ENCODE assay signal across 8 mouse cellular contexts in the genomic region with DNA sequence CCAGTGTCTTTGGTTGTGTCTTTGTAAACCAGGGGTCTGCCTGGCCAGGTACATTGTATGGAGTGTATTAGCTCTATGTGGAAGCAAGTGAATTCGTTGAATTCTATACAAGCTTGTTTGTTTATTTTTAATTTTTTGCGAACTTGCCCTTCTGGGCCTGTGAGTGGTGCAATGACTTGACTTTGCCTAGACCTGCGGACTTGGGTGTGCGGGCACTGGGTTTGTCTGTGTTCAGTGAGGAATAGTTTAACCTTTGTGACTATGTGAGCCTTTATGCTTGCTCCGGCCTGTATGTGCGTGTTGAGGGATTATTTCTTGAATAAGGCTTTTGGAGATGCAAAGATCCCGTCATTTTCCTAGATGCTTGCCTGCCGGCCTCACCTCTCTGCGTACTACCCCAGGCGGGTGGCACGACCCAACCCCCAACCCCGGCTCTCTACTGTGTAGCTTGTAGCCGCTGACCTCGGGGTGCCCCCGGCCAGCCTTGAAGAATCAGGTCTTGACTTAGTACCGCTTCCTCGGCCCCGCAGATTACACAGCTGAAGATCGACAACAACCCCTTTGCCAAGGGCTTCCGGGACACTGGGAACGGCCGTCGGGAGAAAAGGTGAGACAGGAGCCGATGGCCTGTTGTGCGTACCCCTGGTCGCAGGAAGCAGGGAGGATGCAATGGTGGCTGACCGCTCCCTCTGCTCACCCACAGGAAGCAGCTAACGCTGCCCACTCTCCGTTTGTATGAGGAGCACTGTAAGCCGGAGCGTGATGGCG. TPM values are rescaled to one million over a fixed set of nuclear protein-coding genes. Genes with fewer than 3 reads are reported as not detected.
DNase-seq lines count a peak whose midpoint lies in the region; ATAC-seq and TF ChIP-seq lines count a peak whose summit lies in the region.
"Had no signal": no experiment of that assay in that cellular context is flagged by ENCODE, and none has a peak within 500 bp of the region (broad histone marks: within the 10 kb centered on the region; RNA-seq: fewer than 3 reads in every experiment).

No protein-coding gene starts in this region.

- H3K9ac ChIP-seq in midbrain, embryonic 12.5 days (replicated peaks) = no peak overlapping the region
- no peak overlapping the region for H3K9ac ChIP-seq in midbrain, postnatal 0 days (replicated peaks; ENCODE audit: low read length, poor library complexity, severe bottlenecking)
- H3K9ac ChIP-seq in heart, postnatal 0 days (replicated peaks; ENCODE audit: low read depth, low read length) = 0 out of 2 replicates have a peak overlapping the region, but pooled peaks have one; percentile 14
- H3K9ac ChIP-seq in limb, embryonic 12.5 days (replicated peaks) = peak overlapping the region; percentile 90
- H3K9ac ChIP-seq in stomach, postnatal 0 days (ENCODE audit: low read length) = peak overlapping the region; percentile 71

- H3K4me1 ChIP-seq in midbrain, embryonic 12.5 days = peaks cover 34% of the 10 kb centered on the region
- peaks cover 1% of the 10 kb centered on the region; the same call in 1 of the 2 replicates for H3K4me1 ChIP-seq in midbrain, postnatal 0 days (ENCODE audit: insufficient read depth, low read length)
- peaks cover 8% of the 10 kb centered on the region; the same call in 1 of the 2 replicates for H3K4me1 ChIP-seq in heart, postnatal 0 days (ENCODE audit: control insufficient read depth, insufficient read depth)
- peaks cover 48% of the 10 kb centered on the region for H3K4me1 ChIP-seq in limb, embryonic 12.5 days (replicated peaks)
- H3K4me1 ChIP-seq in stomach, postnatal 0 days (replicated peaks; ENCODE audit: control insufficient read depth, insufficient read depth) = 0 out of 2 replicates have a peak, but pooled peaks cover 5% of the 10 kb centered on the region

- DNase-seq in midbrain, postnatal 0 days (ENCODE audit: low spot score) = no peak
- no peak for DNase-seq in heart, postnatal 0 days (ENCODE audit: low spot score)
- DNase-seq in stomach, postnatal 0 days (ENCODE audit: low spot score) = no peak
- DNase-seq in MN1 (ENCODE audit: low spot score) = no peak
- DNase-seq in thymus, postnatal 25 days = no peak

- TF ChIP-seq CTCF in midbrain, postnatal 0 days (IDR thresholded peaks at IDR 0.05) = no peak
- no peak for TF ChIP-seq CTCF in heart, postnatal 0 days (IDR thresholded peaks at IDR 0.05; ENCODE audit: low read depth)
- TF ChIP-seq CTCF in stomach, postnatal 0 days (IDR thresholded peaks at IDR 0.05; ENCODE audit: low read depth) = no peak

- no peaks in the 10 kb centered on the region for H3K36me3 ChIP-seq in midbrain, embryonic 12.5 days
- no peaks in the 10 kb centered on the region for H3K36me3 ChIP-seq in midbrain, postnatal 0 days (ENCODE audit: insufficient read depth, low read length)
- H3K36me3 ChIP-seq in heart, postnatal 0 days (replicated peaks; ENCODE audit: control insufficient read depth, insufficient read depth, low read length) = no peaks in the 10 kb centered on the region
- H3K36me3 ChIP-seq in limb, embryonic 12.5 days = peaks cover 14% of the 10 kb centered on the region; the same call in 1 of the 2 replicates
- H3K36me3 ChIP-seq in stomach, postnatal 0 days (ENCODE audit: control insufficient read depth, insufficient read depth, low read length) = peaks cover 7% of the 10 kb centered on the region; the same call in 1 of the 2 replicates

- no peak for TF ChIP-seq EP300 in heart, postnatal 0 days (IDR thresholded peaks at IDR 0.05; ENCODE audit: low read depth)
- TF ChIP-seq EP300 in stomach, postnatal 0 days (optimal IDR thresholded peaks at IDR 0.05) = peak; percentile 26

- H3K9me3 ChIP-seq in midbrain, embryonic 12.5 days = no peaks in the 10 kb centered on the region
- no peaks in the 10 kb centered on the region for H3K9me3 ChIP-seq in midbrain, postnatal 0 days (ENCODE audit: low read length)
- no peaks in the 10 kb centered on the region for H3K9me3 ChIP-seq in heart, postnatal 0 days (replicated peaks; ENCODE audit: control insufficient read depth, low read length)
- H3K9me3 ChIP-seq in limb, embryonic 12.5 days = no peaks in the 10 kb centered on the region
- no peaks in the 10 kb centered on the region for H3K9me3 ChIP-seq in stomach, postnatal 0 days (ENCODE audit: control insufficient read depth, low read length)

- no peak overlapping the region for H3K27ac ChIP-seq in midbrain, embryonic 12.5 days (replicated peaks)
- H3K27ac ChIP-seq in midbrain, postnatal 0 days (ENCODE audit: low read depth, low read length) = no peak overlapping the region
- H3K27ac ChIP-seq in heart, postnatal 0 days (ENCODE audit: low read depth) = no peak overlapping the region
- H3K27ac ChIP-seq in limb, embryonic 12.5 days = peak overlapping the region; percentile 91
- H3K27ac ChIP-seq in stomach, postnatal 0 days (replicated peaks) = peak overlapping the region; percentile 63

- no peak for ATAC-seq in midbrain, embryonic 12.5 days (ENCODE audit: low FRiP score, low read depth)
- no peak for ATAC-seq in midbrain, postnatal 0 days (ENCODE audit: low FRiP score)
- no peak for ATAC-seq in heart, postnatal 0 days (ENCODE audit: insufficient read depth, low read depth)
- ATAC-seq in limb, embryonic 12.5 days (ENCODE audit: insufficient number of reproducible peaks, insufficient read depth, low FRiP score, low TSS enrichment, low read depth) = no peak
- no peak for ATAC-seq in stomach, postnatal 0 days (ENCODE audit: low FRiP score, low TSS enrichment)

- WGBS in midbrain, embryonic 12.5 days = 2% methylated on average over 32 of the region's 32 CpGs
- under 1% methylated on average over 32 of the region's 32 CpGs for WGBS in midbrain, postnatal 0 days
- WGBS in heart, postnatal 0 days = 24% methylated on average over 32 of the region's 32 CpGs
- 3% methylated on average over 32 of the region's 32 CpGs for WGBS in limb, embryonic 12.5 days
- WGBS in stomach, postnatal 0 days = 20% methylated on average over 32 of the region's 32 CpGs

- H3K4me3 ChIP-seq in midbrain, embryonic 12.5 days = 0 out of 2 replicates have a peak overlapping the region, but pooled peaks have one; percentile 0
- H3K4me3 ChIP-seq in midbrain, postnatal 0 days (ENCODE audit: low read depth, low read length) = no peak overlapping the region
- H3K4me3 ChIP-seq in heart, postnatal 0 days (ENCODE audit: low read depth, low read length) = peak overlapping the region; percentile 46
- peak overlapping the region; percentile 66 for H3K4me3 ChIP-seq in limb, embryonic 12.5 days (replicated peaks)
- peak overlapping the region; percentile 60 for H3K4me3 ChIP-seq in stomach, postnatal 0 days (ENCODE audit: low read depth, low read length)

- no peak overlapping the region for H3K4me2 ChIP-seq in midbrain, embryonic 12.5 days (replicated peaks)
- no peak overlapping the region for H3K4me2 ChIP-seq in midbrain, postnatal 0 days (ENCODE audit: low read depth, low read length, poor library complexity, severe bottlenecking)
- peak overlapping the region; percentile 60 for H3K4me2 ChIP-seq in heart, postnatal 0 days (ENCODE audit: low read depth, low read length)
- peak overlapping the region; percentile 83 for H3K4me2 ChIP-seq in limb, embryonic 12.5 days
- H3K4me2 ChIP-seq in stomach, postnatal 0 days (replicated peaks; ENCODE audit: low read depth) = peak overlapping the region; percentile 76

- H3K27me3 ChIP-seq in midbrain, embryonic 12.5 days = peaks cover 98% of the 10 kb centered on the region
- H3K27me3 ChIP-seq in midbrain, postnatal 0 days (ENCODE audit: insufficient read depth, low read length) = peaks cover 88% of the 10 kb centered on the region
- H3K27me3 ChIP-seq in heart, postnatal 0 days (ENCODE audit: control insufficient read depth, insufficient read depth, low read length) = peaks cover 93% of the 10 kb centered on the region
- peaks cover 93% of the 10 kb centered on the region for H3K27me3 ChIP-seq in limb, embryonic 12.5 days
- H3K27me3 ChIP-seq in stomach, postnatal 0 days (ENCODE audit: control insufficient read depth, insufficient read depth, low read length) = peaks cover 5% of the 10 kb centered on the region; the same call in 1 of the 2 replicates

RNA-seq across cellular contexts. Expression of a gene that starts 4.4 kb away (rescaled TPM):
- 0.65 and 0.84 TPM in 2 replicates for polyA plus RNA-seq in midbrain, embryonic 12.5 days (2016; fragmentation: Nextera tagmentation; extraction: Ambion mirVana)
- total RNA-seq in midbrain, postnatal 0 days (2014; rRNA removed) = 3.9 and 4.4 TPM in 2 replicates
- polyA plus RNA-seq in midbrain, postnatal 0 days (2015; fragmentation: Nextera tagmentation; extraction: Ambion mirVana) = 0.32 and 0.42 TPM in 2 replicates
- total RNA-seq in heart, postnatal 0 days (2014; rRNA removed; ENCODE audit: low replicate concordance) = 8.5 and 12.0 TPM in 2 replicates
- 1.3 TPM in 2 replicates for polyA plus RNA-seq in heart, postnatal 0 days (2015; fragmentation: Nextera tagmentation; extraction: Ambion mirVana)
- polyA plus RNA-seq in limb, embryonic 12.5 days (2016; fragmentation: Nextera tagmentation; extraction: Ambion mirVana) = 7.9 and 10.0 TPM in 2 replicates
- polyA plus RNA-seq in stomach, postnatal 0 days (2015; fragmentation: Nextera tagmentation; extraction: Ambion mirVana) = 5.2 and 6.9 TPM in 2 replicates

RNA-seq across cellular contexts. Expression of a gene that starts 13.4 kb away (rescaled TPM):
- polyA plus RNA-seq in midbrain, embryonic 12.5 days (2016; fragmentation: Nextera tagmentation; extraction: Ambion mirVana) = not detected in 2 replicates
- total RNA-seq in midbrain, postnatal 0 days (2014; rRNA removed) = not detected in 2 replicates
- polyA plus RNA-seq in midbrain, postnatal 0 days (2015; fragmentation: Nextera tagmentation; extraction: Ambion mirVana) = not detected in 2 replicates
- not detected in 2 replicates for total RNA-seq in heart, postnatal 0 days (2014; rRNA removed; ENCODE audit: low replicate concordance)
- not detected in 2 replicates for polyA plus RNA-seq in heart, postnatal 0 days (2015; fragmentation: Nextera tagmentation; extraction: Ambion mirVana)
- polyA plus RNA-seq in limb, embryonic 12.5 days (2016; fragmentation: Nextera tagmentation; extraction: Ambion mirVana) = not detected in 2 replicates
- polyA plus RNA-seq in stomach, postnatal 0 days (2015; fragmentation: Nextera tagmentation; extraction: Ambion mirVana) = 0.18 TPM in 1 of 2 replicates, not detected in the other
- total RNA-seq: hematopoietic stem cell, adult 5-6 weeks had no signal

RNA-seq across cellular contexts. Expression of a gene that starts 49.5 kb away (rescaled TPM):
- 0.12 and 0.19 TPM in 2 replicates for polyA plus RNA-seq in midbrain, embryonic 12.5 days (2016; fragmentation: Nextera tagmentation; extraction: Ambion mirVana)
- 0.05 and 0.27 TPM in 2 replicates for total RNA-seq in midbrain, postnatal 0 days (2014; rRNA removed)
- 0.20 and 0.37 TPM in 2 replicates for polyA plus RNA-seq in midbrain, postnatal 0 days (2015; fragmentation: Nextera tagmentation; extraction: Ambion mirVana)
- total RNA-seq in heart, postnatal 0 days (2014; rRNA removed; ENCODE audit: low replicate concordance) = not detected in 2 replicates
- polyA plus RNA-seq in heart, postnatal 0 days (2015; fragmentation: Nextera tagmentation; extraction: Ambion mirVana) = 0.05 and 0.07 TPM in 2 replicates
- 39.2 and 44.0 TPM in 2 replicates for polyA plus RNA-seq in limb, embryonic 12.5 days (2016; fragmentation: Nextera tagmentation; extraction: Ambion mirVana)
- 0.04 and 0.05 TPM in 2 replicates for polyA plus RNA-seq in stomach, postnatal 0 days (2015; fragmentation: Nextera tagmentation; extraction: Ambion mirVana)

Comparison
In these comparisons a context has a peak if more than half of its experiments do, and no peak if none do; other contexts are left out.
1. H3K27ac ChIP-seq: peak in limb, embryonic 12.5 days (single experiment) and stomach, postnatal 0 days (single experiment); none in midbrain, embryonic 12.5 days (single experiment), midbrain, postnatal 0 days (single experiment) and heart, postnatal 0 days (single experiment).
2. H3K4me2 ChIP-seq: peak in heart, postnatal 0 days (single experiment), limb, embryonic 12.5 days (single experiment) and stomach, postnatal 0 days (single experiment); none in midbrain, embryonic 12.5 days (single experiment) and midbrain, postnatal 0 days (single experiment).
3. H3K9ac ChIP-seq: peak in heart, postnatal 0 days (single experiment), limb, embryonic 12.5 days (single experiment) and stomach, postnatal 0 days (single experiment); none in midbrain, embryonic 12.5 days (single experiment) and midbrain, postnatal 0 days (single experiment).
4. RNA of a gene that starts 49.5 kb away (polyA plus RNA-seq): 39.2 to 44.0 TPM in limb, embryonic 12.5 days; 0.20 to 0.37 TPM in midbrain, postnatal 0 days, 0.12 to 0.19 TPM in midbrain, embryonic 12.5 days, 0.05 to 0.07 TPM in heart, postnatal 0 days and 0.04 to 0.05 TPM in stomach, postnatal 0 days; every median in the first group is over 10 times any median in the second.